Mouse (Mus musculus) thymus, adult 18-20 months (tissue): ENCODE results near the gene Dnttip2.
"Not testable (repeated sequence)": the region's sequence is repeated elsewhere in the genome, so short reads cannot be mapped to it uniquely, and the experiment has no call there.

Source experiments
- DNase-seq, 2 experiments: peaks; one replicate each; pipeline ENCODE4 v3.0.0; 2022; ENCODE audit warnings: mixed read lengths in 2 of 2

Dnttip2 gene

GRCm38 (mm10) chr3:122274241-122275024 is at the start of gene Dnttip2:
TSS of gene Dnttip2 (plus strand) at chr3:122274388.
- peak; percentile 67 to 75 for DNase-seq

- not testable (repeated sequence) for DNase-seq
These were observed 47.2 kb upstream of the Dnttip2 start for GRCm38 (mm10) chr3:122226972-122227371.

- no peak for DNase-seq
These were observed 38.4 kb upstream of the Dnttip2 start for GRCm38 (mm10) chr3:122235772-122236171.

- DNase-seq = no peak
These were observed 31.3 kb upstream of the Dnttip2 start for GRCm38 (mm10) chr3:122242876-122243275.

GRCm38 (mm10) chr3:122243416-122244167 is 30.6 kb upstream of the Dnttip2 start:
- no peak for DNase-seq

- DNase-seq = no peak
These were observed 29.4 kb upstream of the Dnttip2 start for GRCm38 (mm10) chr3:122244759-122245158.

- DNase-seq = peak; percentile 83 to 86
These were observed 28.8 kb upstream of the Dnttip2 start, which contains the start of gene Gclm for GRCm38 (mm10) chr3:122245215-122245877. TSS of gene Gclm (plus strand) at chr3:122245557.

GRCm38 (mm10) chr3:122245878-122246332 is 28.3 kb upstream of the Dnttip2 start:
- peak; percentile 44 to 49 for DNase-seq

GRCm38 (mm10) chr3:122246406-122246805 is 27.8 kb upstream of the Dnttip2 start:
- DNase-seq = no peak

- DNase-seq = no peak
These were observed 27.0 kb upstream of the Dnttip2 start for GRCm38 (mm10) chr3:122246986-122247767.

- no peak for DNase-seq
These were observed 26.5 kb upstream of the Dnttip2 start for GRCm38 (mm10) chr3:122247768-122248100.

GRCm38 (mm10) chr3:122252466-122253253 is 21.5 kb upstream of the Dnttip2 start:
- no peak for DNase-seq

GRCm38 (mm10) chr3:122254050-122254449 is 20.1 kb upstream of the Dnttip2 start:
- DNase-seq = not testable (repeated sequence)

- no peak for DNase-seq
These were observed 4.2 kb upstream of the Dnttip2 start for GRCm38 (mm10) chr3:122269986-122270385.

GRCm38 (mm10) chr3:122272565-122272964 is 1.6 kb upstream of the Dnttip2 start:
- not testable (repeated sequence) for DNase-seq

- DNase-seq = no peak
These were observed 564 bp upstream of the Dnttip2 start for GRCm38 (mm10) chr3:122273407-122274240.

GRCm38 (mm10) chr3:122275111-122275510 is 923 bp downstream of the Dnttip2 start:
- no peak for DNase-seq

- no peak for DNase-seq
These were observed 13.0 kb downstream of the Dnttip2 start for GRCm38 (mm10) chr3:122287195-122287594.

GRCm38 (mm10) chr3:122288613-122289195 is 14.5 kb downstream of the Dnttip2 start:
- DNase-seq = no peak

- DNase-seq = not testable (repeated sequence)
These were observed 15.2 kb downstream of the Dnttip2 start for GRCm38 (mm10) chr3:122289344-122289743.
